In genomic region chr1:71635101-71636014, GRCm38 (mm10) we compare ENCODE assay signal across 20 mouse cellular contexts.
"Had no signal": no experiment of that assay in that cellular context is flagged by ENCODE, and none has a peak within 500 bp of the region (broad histone marks: within the 10 kb centered on the region; RNA-seq: fewer than 3 reads in every experiment).

No protein-coding gene starts in this region.

- H3K27me3 ChIP-seq: neural tube, embryonic 12.5 days; neural tube, embryonic 15.5 days; stomach, embryonic 15.5 days had no signal

- H3K4me3 ChIP-seq: left cerebral cortex, adult 2 months; midbrain, embryonic 10.5 days; midbrain, embryonic 13.5 days; neural tube, embryonic 12.5 days; neural tube, embryonic 15.5 days; stomach, embryonic 15.5 days had no signal

- H3K9me3 ChIP-seq: midbrain, embryonic 10.5 days; midbrain, embryonic 13.5 days; neural tube, embryonic 12.5 days; neural tube, embryonic 15.5 days; stomach, embryonic 15.5 days had no signal

- ATAC-seq: inflammation-experienced regulatory T-cells, adult 6 months; intestine, embryonic 16.5 days; lung, postnatal 0 days; midbrain, embryonic 13.5 days; midbrain, embryonic 16.5 days had no signal

- H3K9ac ChIP-seq: lung, embryonic 14.5 days; midbrain, embryonic 13.5 days; neural tube, embryonic 12.5 days; neural tube, embryonic 15.5 days; stomach, embryonic 15.5 days had no signal

- H3K4me1 ChIP-seq: midbrain, embryonic 10.5 days; midbrain, embryonic 13.5 days; neural tube, embryonic 12.5 days; stomach, embryonic 15.5 days had no signal

- H3K27ac ChIP-seq: kidney, postnatal 0 days; left cerebral cortex, adult 2 months; macrophage; midbrain, embryonic 10.5 days; midbrain, embryonic 13.5 days; neural tube, embryonic 12.5 days; neural tube, embryonic 15.5 days; stomach, embryonic 15.5 days had no signal

- DNase-seq: kidney, adult 18-20 months; kidney, postnatal 36 days; layer of hippocampus, postnatal 36 days; lung, embryonic 14.5 days; right cerebral cortex, adult 18-20 months; right cerebral cortex, postnatal 25 days; spleen, adult 18-20 months; thymus, postnatal 25 days had no signal

- H3K4me2 ChIP-seq: lung, embryonic 14.5 days; midbrain, embryonic 13.5 days; neural tube, embryonic 12.5 days; neural tube, embryonic 15.5 days; stomach, embryonic 15.5 days had no signal
